Mouse (Mus musculus): ENCODE data around the gene Nr1h3. TPM values are rescaled to one million over a fixed set of nuclear protein-coding genes. Genes with fewer than 3 reads are reported as not detected.

Gene Nr1h3
- total and polyA plus RNA-seq, 2 experiments from 2014 or later = 2.7 to 4.8 TPM

GRCm38 (mm10) chr2:91180706-91181105 lies 21.9 kb downstream of the Nr1h3 start:
- Histone ChIP-seq H3K4me3 (ENCODE audit: low read length) (no peak overlapping the region), H3K27ac (no peak overlapping the region), H3K4me2 (ENCODE audit: low read depth, low read length) (peak overlapping the region; percentile 67), H3K9ac (replicated peaks; ENCODE audit: low read length) (no peak overlapping the region), H3K4me1 (ENCODE audit: insufficient read depth, low read length) (0 out of 2 replicates have a peak, but pooled peaks cover 12% of the 10 kb centered on the region), H3K27me3 (ENCODE audit: insufficient read depth, low read length) (no peaks in the 10 kb centered on the region), H3K36me3 (ENCODE audit: insufficient read depth, low read length) (peaks cover 21% of the 10 kb centered on the region), H3K9me3 (ENCODE audit: low read length) (no peaks in the 10 kb centered on the region)
- ATAC-seq (no peak), DNase-seq (ENCODE audit: low spot score) (no peak)
- WGBS = 62% methylated on average over 5 of the region's 5 CpGs
- no peak for TF ChIP-seq CTCF (IDR thresholded peaks at IDR 0.05; ENCODE audit: low read depth)

GRCm38 (mm10) chr2:91179825-91180224 lies 22.8 kb downstream of the Nr1h3 start:
- no peak overlapping the region for H3K27ac ChIP-seq
- TF ChIP-seq CTCF (IDR thresholded peaks at IDR 0.05; ENCODE audit: low read depth) = no peak
- H3K4me1 ChIP-seq (ENCODE audit: insufficient read depth, low read length) = 0 out of 2 replicates have a peak, but pooled peaks cover 12% of the 10 kb centered on the region
- H3K4me3 ChIP-seq (ENCODE audit: low read length) = no peak overlapping the region
- H3K9me3 ChIP-seq (ENCODE audit: low read length) = no peaks in the 10 kb centered on the region
- no peak overlapping the region for H3K4me2 ChIP-seq (ENCODE audit: low read depth, low read length)
- H3K9ac ChIP-seq (replicated peaks; ENCODE audit: low read length) = no peak overlapping the region
- DNase-seq (ENCODE audit: low spot score) (no peak), ATAC-seq (no peak)
- 36% methylated on average over 4 of the region's 4 CpGs for WGBS
- H3K36me3 ChIP-seq (ENCODE audit: insufficient read depth, low read length) = peaks cover 27% of the 10 kb centered on the region
- no peaks in the 10 kb centered on the region for H3K27me3 ChIP-seq (ENCODE audit: insufficient read depth, low read length)

DNA sequence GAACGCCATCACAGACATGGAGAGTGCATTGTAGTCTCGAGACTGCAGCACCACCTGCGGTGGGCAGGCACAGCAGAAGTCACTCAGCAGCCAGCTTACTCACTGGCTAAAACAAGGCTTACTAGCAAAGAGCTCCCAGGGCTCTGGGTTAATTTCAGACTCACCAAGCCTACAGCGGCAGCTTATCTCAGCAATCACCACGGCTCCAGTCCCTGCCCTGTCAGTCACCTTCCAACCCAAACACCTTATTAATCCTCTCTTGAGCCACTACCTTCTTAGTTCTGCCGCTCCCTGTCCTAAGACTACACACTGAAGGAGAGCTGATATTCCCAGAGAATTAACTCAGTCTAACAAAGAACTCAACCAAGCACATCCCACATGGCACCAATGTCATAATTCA lies 26.4 kb downstream of the Nr1h3 start:
- no peak for TF ChIP-seq CTCF (IDR thresholded peaks at IDR 0.05; ENCODE audit: low read depth)
- Histone ChIP-seq H3K9ac (replicated peaks; ENCODE audit: low read length) (no peak overlapping the region), H3K27ac (no peak overlapping the region), H3K4me2 (ENCODE audit: low read depth, low read length) (no peak overlapping the region), H3K4me1 (ENCODE audit: insufficient read depth, low read length) (0 out of 2 replicates have a peak, but pooled peaks cover 6% of the 10 kb centered on the region), H3K36me3 (ENCODE audit: insufficient read depth, low read length) (peaks cover 53% of the 10 kb centered on the region), H3K4me3 (ENCODE audit: low read length) (no peak overlapping the region), H3K27me3 (ENCODE audit: insufficient read depth, low read length) (no peaks in the 10 kb centered on the region), H3K9me3 (ENCODE audit: low read length) (no peaks in the 10 kb centered on the region)
- no peak for DNase-seq (ENCODE audit: low spot score)
- WGBS = 80% methylated on average over 6 of the region's 6 CpGs
- ATAC-seq = no peak

GRCm38 (mm10) chr2:91175490-91175889 lies 27.1 kb downstream of the Nr1h3 start:
- no peak overlapping the region for H3K4me2 ChIP-seq (ENCODE audit: low read depth, low read length)
- no peak overlapping the region for H3K27ac ChIP-seq
- H3K4me1 ChIP-seq (ENCODE audit: insufficient read depth, low read length) = 0 out of 2 replicates have a peak, but pooled peaks cover 6% of the 10 kb centered on the region
- no peak for TF ChIP-seq CTCF (IDR thresholded peaks at IDR 0.05; ENCODE audit: low read depth)
- H3K9me3 ChIP-seq (ENCODE audit: low read length) = no peaks in the 10 kb centered on the region
- peaks cover 56% of the 10 kb centered on the region for H3K36me3 ChIP-seq (ENCODE audit: insufficient read depth, low read length)
- ATAC-seq (no peak), DNase-seq (ENCODE audit: low spot score) (no peak)
- H3K4me3 ChIP-seq (ENCODE audit: low read length) = no peak overlapping the region
- no peak overlapping the region for H3K9ac ChIP-seq (replicated peaks; ENCODE audit: low read length)
- no peaks in the 10 kb centered on the region for H3K27me3 ChIP-seq (ENCODE audit: insufficient read depth, low read length)
- 87% methylated on average over 4 of the region's 4 CpGs for WGBS

DNA sequence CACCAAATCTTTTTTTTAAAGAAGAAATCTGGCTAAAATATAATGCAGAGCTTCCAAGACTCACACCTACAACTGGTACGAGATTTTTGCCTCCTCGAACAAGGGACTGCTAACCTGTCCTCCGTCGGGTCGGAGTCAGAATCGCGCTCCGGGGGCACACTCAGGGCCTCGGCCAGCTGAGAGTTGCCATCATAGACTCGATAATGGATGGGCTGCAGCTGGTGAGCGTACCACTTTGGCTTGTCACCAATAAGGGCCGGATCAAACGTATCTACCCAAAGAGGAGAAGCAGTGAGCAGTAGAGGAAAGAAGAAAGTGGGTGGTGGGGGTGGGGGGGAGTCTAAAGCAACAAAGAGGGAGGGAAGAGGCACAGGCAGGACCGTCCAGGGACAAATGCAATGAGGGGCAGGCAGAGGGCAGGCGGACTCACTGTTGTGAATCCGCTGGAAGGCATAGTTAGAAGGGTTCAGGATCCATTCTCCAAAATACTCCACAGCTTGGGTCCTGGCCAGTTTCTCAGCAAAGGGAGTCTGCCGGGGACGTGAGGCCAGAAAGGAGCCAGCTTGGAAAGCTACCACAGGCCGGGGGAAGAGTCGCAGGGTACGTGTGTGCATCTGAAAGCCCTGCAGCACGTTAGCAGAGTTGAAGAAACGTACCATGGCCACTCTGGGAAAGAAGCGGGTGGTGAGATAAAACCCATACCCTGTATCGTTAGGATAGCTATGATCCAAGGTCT lies 32.9 kb downstream of the Nr1h3 start:
- no peak overlapping the region for H3K4me2 ChIP-seq (ENCODE audit: low read depth, low read length)
- H3K36me3 ChIP-seq (ENCODE audit: insufficient read depth, low read length) = peaks cover 78% of the 10 kb centered on the region
- H3K4me3 ChIP-seq (ENCODE audit: low read length) = no peak overlapping the region
- DNase-seq (ENCODE audit: low spot score) (no peak), ATAC-seq (no peak)
- TF ChIP-seq CTCF (IDR thresholded peaks at IDR 0.05; ENCODE audit: low read depth) = no peak
- H3K9me3 ChIP-seq (ENCODE audit: low read length) = no peaks in the 10 kb centered on the region
- H3K27ac ChIP-seq = no peak overlapping the region
- H3K9ac ChIP-seq (replicated peaks; ENCODE audit: low read length) = no peak overlapping the region
- H3K27me3 ChIP-seq (ENCODE audit: insufficient read depth, low read length) = no peaks in the 10 kb centered on the region
- no peaks in the 10 kb centered on the region for H3K4me1 ChIP-seq (ENCODE audit: insufficient read depth, low read length)
- WGBS = 83% methylated on average over 25 of the region's 25 CpGs

GRCm38 (mm10) chr2:91167629-91168028 lies 35.0 kb downstream of the Nr1h3 start:
- no peak overlapping the region for H3K9ac ChIP-seq (replicated peaks; ENCODE audit: low read length)
- no peaks in the 10 kb centered on the region for H3K9me3 ChIP-seq (ENCODE audit: low read length)
- no peak overlapping the region for H3K4me3 ChIP-seq (ENCODE audit: low read length)
- ATAC-seq = no peak
- H3K4me2 ChIP-seq (ENCODE audit: low read depth, low read length) = no peak overlapping the region
- TF ChIP-seq CTCF (IDR thresholded peaks at IDR 0.05; ENCODE audit: low read depth) = no peak
- DNase-seq (ENCODE audit: low spot score) = no peak
- H3K4me1 ChIP-seq (ENCODE audit: insufficient read depth, low read length) = no peaks in the 10 kb centered on the region
- H3K36me3 ChIP-seq (ENCODE audit: insufficient read depth, low read length) = peaks cover 78% of the 10 kb centered on the region
- H3K27me3 ChIP-seq (ENCODE audit: insufficient read depth, low read length) = no peaks in the 10 kb centered on the region
- 77% methylated on average over 4 of the region's 4 CpGs for WGBS
- no peak overlapping the region for H3K27ac ChIP-seq

DNA sequence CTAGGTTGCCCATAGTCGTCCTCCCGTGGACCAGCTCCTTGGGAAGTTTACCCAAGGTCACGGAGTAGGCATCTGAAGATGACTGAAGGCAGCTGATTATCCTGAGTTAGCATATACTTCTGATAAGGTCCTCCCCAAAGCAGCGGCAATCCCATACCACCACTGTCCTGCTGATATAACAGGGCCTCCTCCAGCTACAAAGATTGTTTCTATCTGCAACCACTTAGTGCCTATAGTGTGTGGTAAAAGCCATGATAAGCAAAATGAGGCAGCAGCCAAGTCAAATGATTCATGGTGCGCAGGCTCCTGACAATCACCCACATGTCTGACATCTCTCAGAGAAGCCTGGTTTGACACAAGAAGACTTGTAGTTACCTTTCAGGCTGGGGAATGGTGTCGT lies 37.6 kb downstream of the Nr1h3 start:
- Histone ChIP-seq H3K9ac (replicated peaks; ENCODE audit: low read length) (no peak overlapping the region), H3K36me3 (ENCODE audit: insufficient read depth, low read length) (peaks cover 86% of the 10 kb centered on the region), H3K27ac (no peak overlapping the region), H3K4me2 (ENCODE audit: low read depth, low read length) (no peak overlapping the region), H3K9me3 (ENCODE audit: low read length) (no peaks in the 10 kb centered on the region), H3K4me3 (ENCODE audit: low read length) (no peak overlapping the region), H3K27me3 (ENCODE audit: insufficient read depth, low read length) (no peaks in the 10 kb centered on the region), H3K4me1 (ENCODE audit: insufficient read depth, low read length) (no peaks in the 10 kb centered on the region)
- ATAC-seq (no peak), DNase-seq (ENCODE audit: low spot score) (no peak)
- 94% methylated on average over 6 of the region's 6 CpGs for WGBS
- TF ChIP-seq CTCF (IDR thresholded peaks at IDR 0.05; ENCODE audit: low read depth) = no peak
